Mouse (Mus musculus) ES-Bruce4 (cell line): ENCODE results near the gene Traf5. TPM values are rescaled to one million over a fixed set of nuclear protein-coding genes. Genes with fewer than 3 reads are reported as not detected.

Experiments
- H3K27ac ChIP-seq: 2 replicates; pipeline ENCODE4 v1.5.1; 2012; ENCODE audit warnings: low read length, inconsistent platforms; ENCODE audit not compliant: insufficient read depth
- H3K27me3 ChIP-seq: 2 replicates; pipeline ENCODE4 v1.6.1; 2012; ENCODE audit warnings: mild to moderate bottlenecking, low read length, inconsistent platforms; ENCODE audit not compliant: control insufficient read depth, poor library complexity, insufficient read depth, severe bottlenecking
- H3K36me3 ChIP-seq: 2 replicates; pipeline ENCODE4 v1.6.1; 2012; ENCODE audit warnings: inconsistent platforms, mild to moderate bottlenecking, low read length, moderate library complexity; ENCODE audit not compliant: control insufficient read depth, poor library complexity, insufficient read depth, severe bottlenecking
- H3K4me1 ChIP-seq: one replicate; pipeline ENCODE4 v1.8.1; 2011; ENCODE audit warnings: low read length; ENCODE audit not compliant: control insufficient read depth, insufficient read depth
- H3K4me3 ChIP-seq: 2 replicates; pipeline ENCODE4 v1.5.1; 2011; ENCODE audit warnings: low read depth, mild to moderate bottlenecking, low read length
- H3K9ac ChIP-seq: 2 replicates; pipeline ENCODE4 v1.6.1; 2012; ENCODE audit warnings: low read depth, mild to moderate bottlenecking, inconsistent platforms; ENCODE audit not compliant: poor library complexity, severe bottlenecking
- H3K9me3 ChIP-seq: replicated peaks from 2 replicates; pipeline ENCODE4 v1.6.1; 2012; ENCODE audit warnings: mild to moderate bottlenecking, low read length, inconsistent platforms; ENCODE audit not compliant: control insufficient read depth, poor library complexity, insufficient read depth, severe bottlenecking
- CTCF ChIP-seq: IDR thresholded peaks from one replicate; pipeline ENCODE4 v1.8.1; 2011; ENCODE audit warnings: low read depth, low read length
- EP300 ChIP-seq: IDR thresholded peaks from 2 replicates; pipeline ENCODE4 v1.6.1; 2011; ENCODE audit warnings: low read depth, low read length; ENCODE audit not compliant: insufficient read depth
- POLR2A ChIP-seq: IDR thresholded peaks from one replicate; pipeline ENCODE4 v1.8.1; 2011; ENCODE audit warnings: low read length; ENCODE audit not compliant: insufficient read depth
- polyA plus RNA-seq: library from polyadenylated mRNA; stranded (reverse); fragments of >200 nt; gene quantifications from 2 replicates; pipeline ENCODE4 v1.2.4, GENCODE M21; 2011; ENCODE audit warnings: low read depth; ENCODE audit not compliant: missing spikeins, insufficient read depth, insufficient read length

Gene Traf5
- polyA plus RNA-seq, 1 experiment = 0.81 TPM

DNA sequence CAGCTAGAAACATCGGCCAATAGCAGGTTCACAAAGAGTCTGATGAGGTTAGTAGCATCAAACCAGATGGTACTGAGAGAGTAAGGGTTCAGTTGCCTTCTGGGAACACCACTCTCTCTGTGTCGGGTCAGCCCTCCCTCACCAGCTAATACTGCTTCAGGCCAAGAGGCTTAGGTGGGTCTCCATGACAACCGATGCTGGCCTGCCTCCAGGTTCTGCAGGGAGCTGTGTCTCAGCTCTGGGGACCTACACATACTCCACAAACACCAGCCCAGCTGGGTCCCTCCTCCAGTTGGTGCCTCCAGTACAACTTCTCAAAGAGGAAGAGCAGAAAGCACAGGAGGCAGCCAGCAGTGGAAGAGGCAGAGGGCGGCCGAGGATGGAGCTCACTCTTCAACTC is 115.2 kb downstream of the Traf5 start, which contains the start of gene Rd3:
TSS of gene Rd3 (plus strand) at position 184 of the 400 bp plus-strand sequence.
- Histone ChIP-seq H3K4me3 (no peak within 1 kb of the TSS), H3K36me3 (no peaks in the 10 kb centered on the region), H3K27me3 (no peaks in the 10 kb centered on the region), H3K9ac (no peak within 1 kb of the TSS), H3K27ac (no peak within 1 kb of the TSS), H3K9me3 (no peaks in the 10 kb centered on the region), H3K4me1 (no peaks in the 10 kb centered on the region)
- no peak for TF ChIP-seq CTCF

DNA sequence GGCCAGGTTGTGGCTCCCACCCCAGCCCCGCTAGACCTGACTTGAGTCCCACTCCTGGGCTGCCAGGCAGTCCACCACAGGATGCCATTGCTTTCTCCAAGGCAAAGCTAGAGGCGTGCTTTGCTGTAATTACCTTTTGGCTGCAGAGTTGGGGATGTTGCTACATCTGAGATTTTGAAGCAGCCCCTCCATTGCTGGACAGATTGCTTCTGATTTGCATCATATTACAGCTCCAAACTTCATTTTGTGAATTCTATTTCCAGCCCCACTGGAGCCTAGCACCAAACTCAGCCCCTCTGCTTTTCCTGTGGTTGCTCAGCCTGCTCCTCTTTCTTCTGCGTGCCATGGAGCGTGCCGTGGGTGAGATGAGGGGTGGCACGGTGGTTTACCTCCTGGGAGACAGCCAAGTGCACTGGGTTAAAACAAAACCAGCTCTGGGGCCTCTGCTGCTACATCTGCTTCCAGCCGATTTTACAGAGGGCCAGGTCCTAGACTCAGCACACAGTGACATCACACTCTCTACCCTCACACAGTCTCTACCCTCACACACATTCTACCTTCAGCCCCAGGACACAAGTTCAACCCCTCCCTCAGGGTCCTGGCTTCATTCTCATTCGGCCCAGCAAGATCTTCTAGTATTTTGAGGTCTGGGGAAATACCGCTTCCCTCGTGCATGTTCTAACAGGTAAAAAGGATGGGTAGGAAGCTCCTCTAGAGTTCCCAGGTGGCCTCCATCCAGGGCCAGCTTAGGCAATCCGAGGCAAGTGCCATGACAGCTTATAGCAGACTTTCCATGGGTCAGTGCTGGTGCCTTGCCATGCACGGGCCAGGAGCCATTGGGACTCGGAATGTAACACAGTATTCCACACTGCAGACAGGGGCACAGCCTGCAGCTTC is 117.6 kb downstream of the Traf5 start:
- Histone ChIP-seq H3K4me3 (no peak overlapping the region), H3K9ac (no peak overlapping the region), H3K9me3 (no peaks in the 10 kb centered on the region), H3K36me3 (no peaks in the 10 kb centered on the region), H3K4me1 (no peaks in the 10 kb centered on the region), H3K27me3 (no peaks in the 10 kb centered on the region), H3K27ac (no peak overlapping the region)
- TF ChIP-seq CTCF (no peak), POLR2A (no peak), EP300 (no peak)

DNA sequence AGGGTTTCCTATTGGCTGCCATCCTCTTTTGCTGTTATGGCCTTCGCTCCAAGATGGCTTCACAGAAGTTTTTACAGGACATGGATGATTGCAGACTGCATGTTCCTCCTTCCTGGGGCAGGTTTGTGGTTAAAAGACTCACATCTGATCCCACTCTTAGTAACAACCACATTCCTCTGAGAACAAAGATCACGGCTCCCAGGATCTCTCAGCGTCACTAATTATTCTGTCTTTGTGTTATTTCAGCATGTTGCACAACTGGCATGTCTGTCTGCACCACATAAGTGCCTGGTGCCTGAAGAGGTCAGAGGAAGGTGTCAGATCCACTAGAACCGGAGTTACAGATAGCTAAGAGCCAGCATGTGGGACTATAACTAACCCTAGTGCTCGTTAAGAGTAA is 122.4 kb downstream of the Traf5 start:
- H3K36me3 ChIP-seq = no peaks in the 10 kb centered on the region
- TF ChIP-seq POLR2A = no peak
- no peak for TF ChIP-seq EP300
- no peaks in the 10 kb centered on the region for H3K4me1 ChIP-seq
- no peak overlapping the region for H3K27ac ChIP-seq
- no peaks in the 10 kb centered on the region for H3K27me3 ChIP-seq
- H3K9ac ChIP-seq = no peak overlapping the region
- H3K9me3 ChIP-seq = no peaks in the 10 kb centered on the region
- no peak overlapping the region for H3K4me3 ChIP-seq

DNA sequence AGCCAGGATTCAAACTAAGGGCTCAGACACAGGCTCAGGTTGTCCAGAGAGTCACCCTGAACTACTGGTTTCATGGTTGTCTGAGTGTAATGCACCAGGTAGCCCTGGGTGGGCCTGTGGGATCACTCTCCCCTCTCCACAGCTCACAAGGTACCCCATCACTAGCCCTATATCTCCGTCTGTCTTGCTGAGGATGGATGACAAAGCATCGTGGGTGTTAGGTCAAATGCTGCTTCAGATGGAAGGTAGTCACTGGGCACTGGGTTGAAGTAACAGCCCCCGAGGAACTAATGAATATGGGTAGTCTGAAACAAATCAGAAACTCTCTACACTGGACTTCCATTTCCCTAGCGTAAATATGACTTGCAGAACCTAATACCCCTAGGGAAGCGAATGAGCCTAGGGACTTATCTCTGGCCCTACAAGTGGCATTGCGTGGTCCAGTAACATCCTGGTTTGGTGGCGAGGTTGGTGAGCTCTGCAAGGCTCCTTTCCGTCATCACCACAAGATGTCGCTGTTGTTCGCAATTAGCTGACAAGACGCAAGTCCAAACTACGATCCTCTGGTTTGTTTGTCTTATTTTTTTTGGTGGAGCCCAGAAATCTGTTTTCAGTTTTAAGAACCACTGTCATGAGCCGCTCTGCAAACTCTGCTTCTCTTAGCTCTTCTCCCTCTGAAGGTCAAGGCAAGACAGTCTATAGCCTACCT is 127.4 kb downstream of the Traf5 start:
- H3K4me1 ChIP-seq = no peaks in the 10 kb centered on the region
- no peak overlapping the region for H3K4me3 ChIP-seq
- no peak overlapping the region for H3K9ac ChIP-seq
- no peaks in the 10 kb centered on the region for H3K27me3 ChIP-seq
- H3K9me3 ChIP-seq = no peaks in the 10 kb centered on the region
- H3K36me3 ChIP-seq = no peaks in the 10 kb centered on the region
- H3K27ac ChIP-seq = peak overlapping the region; percentile 7; the same call in 1 of the 2 replicates
- no peak for TF ChIP-seq EP300
- TF ChIP-seq CTCF = peak; percentile 84

DNA sequence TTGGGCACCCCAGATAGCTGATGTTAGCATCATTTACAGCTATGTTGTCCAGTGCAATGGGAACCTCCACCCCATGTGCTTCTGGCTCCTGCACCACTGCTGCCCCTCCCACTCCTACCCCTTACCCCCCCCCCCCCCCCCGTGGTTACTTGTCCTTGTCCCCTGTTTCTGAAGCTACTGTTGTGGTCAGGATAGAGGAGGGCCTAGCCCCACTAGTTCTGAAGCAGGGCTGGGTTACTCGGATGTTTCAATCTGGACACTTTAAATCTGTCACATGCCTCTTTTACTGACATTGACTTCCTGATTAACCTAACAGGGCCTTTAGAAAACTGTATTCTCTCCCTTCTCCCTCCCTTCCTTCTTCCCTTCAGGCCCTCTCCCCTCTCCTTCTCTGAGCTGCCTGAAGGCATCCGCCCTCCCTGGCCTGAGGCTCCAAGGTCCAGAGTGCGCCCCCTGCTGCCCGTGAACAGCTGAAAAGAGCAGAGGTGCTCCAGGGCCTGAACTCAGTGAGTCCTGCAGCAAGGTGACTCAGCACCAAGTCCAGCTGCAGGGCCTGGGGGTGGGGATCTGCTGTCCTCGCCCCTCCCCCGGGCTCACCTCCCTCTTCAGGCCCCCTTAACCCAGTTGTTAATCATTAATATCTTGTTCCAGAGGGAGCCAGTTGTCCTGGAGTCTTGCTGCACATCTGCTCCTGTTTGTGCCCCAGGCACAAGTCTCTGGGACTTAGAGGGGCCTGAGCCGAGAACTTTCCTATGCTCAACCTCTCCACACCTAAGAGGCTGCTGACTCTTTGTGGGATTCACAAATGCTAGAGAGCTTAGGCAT is 128.2 kb downstream of the Traf5 start:
- no peaks in the 10 kb centered on the region for H3K4me1 ChIP-seq
- no peak overlapping the region for H3K4me3 ChIP-seq
- peak overlapping the region; percentile 7; the same call in 1 of the 2 replicates for H3K27ac ChIP-seq
- no peaks in the 10 kb centered on the region for H3K36me3 ChIP-seq
- TF ChIP-seq CTCF (peak; percentile 72), EP300 (peak; percentile 88), POLR2A (no peak)
- H3K9me3 ChIP-seq = no peaks in the 10 kb centered on the region
- no peak overlapping the region for H3K9ac ChIP-seq
- H3K27me3 ChIP-seq = no peaks in the 10 kb centered on the region
